Mouse (Mus musculus): ENCODE data around the gene Krtap19-3. TPM values are rescaled to one million over a fixed set of nuclear protein-coding genes. Genes with fewer than 3 reads are reported as not detected.

Krtap19-3 gene
- not detected in 2 replicates for polyA plus RNA-seq (2014; fragmentation: Nextera tagmentation; extraction: Ambion mirVana)

- Histone ChIP-seq H3K4me2 (no peak within 1 kb of the TSS), H3K9me3 (ENCODE audit: low read depth, low read length) (no peaks in the 10 kb centered on the region), H3K9ac (no peak within 1 kb of the TSS), H3K4me3 (ENCODE audit: low read depth, low read length) (no peak within 1 kb of the TSS), H3K27ac (ENCODE audit: low read depth) (no peak within 1 kb of the TSS), H3K4me1 (ENCODE audit: insufficient read depth) (no peaks in the 10 kb centered on the region), H3K36me3 (ENCODE audit: insufficient read depth) (no peaks in the 10 kb centered on the region), H3K27me3 (ENCODE audit: insufficient read depth, low read length) (no peaks in the 10 kb centered on the region)
- 80% methylated on average over 2 of the region's 2 CpGs for WGBS
- DNase-seq (no peak), ATAC-seq (ENCODE audit: insufficient read depth) (no peak)
- no peak for TF ChIP-seq CTCF (IDR thresholded peaks at IDR 0.05; ENCODE audit: low read depth)
These were observed at the start of gene Krtap19-3 for GRCm38 (mm10) chr16:88877938-88878337. Krtap19-3 (minus strand) TSS chr16:88878038.

- Histone ChIP-seq H3K9ac (no peak within 1 kb of the TSS), H3K27me3 (ENCODE audit: insufficient read depth, low read length) (no peaks in the 10 kb centered on the region), H3K4me2 (no peak within 1 kb of the TSS), H3K9me3 (ENCODE audit: low read depth, low read length) (no peaks in the 10 kb centered on the region), H3K4me3 (ENCODE audit: low read depth, low read length) (no peak within 1 kb of the TSS), H3K4me1 (ENCODE audit: insufficient read depth) (no peaks in the 10 kb centered on the region), H3K36me3 (ENCODE audit: insufficient read depth) (no peaks in the 10 kb centered on the region), H3K27ac (ENCODE audit: low read depth) (no peak within 1 kb of the TSS)
- ATAC-seq (ENCODE audit: insufficient read depth) (no peak), DNase-seq (no peak)
- WGBS = 89% methylated on average over 6 of the region's 6 CpGs
- TF ChIP-seq CTCF (IDR thresholded peaks at IDR 0.05; ENCODE audit: low read depth) = no peak
These were observed 18.5 kb upstream of the Krtap19-3 start, which contains the start of gene Krtap19-5 for GRCm38 (mm10) chr16:88896357-88896756. Krtap19-5 (minus strand) TSS chr16:88896457.

GRCm38 (mm10) chr16:88886870-88887269, 9.0 kb upstream of the Krtap19-3 start:
- Histone ChIP-seq H3K4me3 (ENCODE audit: low read depth, low read length) (no peak overlapping the region), H3K27ac (ENCODE audit: low read depth) (no peak overlapping the region), H3K36me3 (ENCODE audit: insufficient read depth) (no peaks in the 10 kb centered on the region), H3K4me1 (ENCODE audit: insufficient read depth) (no peaks in the 10 kb centered on the region), H3K9ac (no peak overlapping the region), H3K4me2 (no peak overlapping the region), H3K27me3 (ENCODE audit: insufficient read depth, low read length) (no peaks in the 10 kb centered on the region), H3K9me3 (ENCODE audit: low read depth, low read length) (no peaks in the 10 kb centered on the region)
- no peak for ATAC-seq (ENCODE audit: insufficient read depth)
- no peak for DNase-seq
- no peak for TF ChIP-seq CTCF (IDR thresholded peaks at IDR 0.05; ENCODE audit: low read depth)
- WGBS = 76% methylated on average over 6 of the region's 6 CpGs

GRCm38 (mm10) chr16:88884989-88885388, 7.2 kb upstream of the Krtap19-3 start, which contains the start of gene Krtap19-4:
Krtap19-4 (minus strand) TSS chr16:88885089.
- TF ChIP-seq CTCF (IDR thresholded peaks at IDR 0.05; ENCODE audit: low read depth) = no peak
- Histone ChIP-seq H3K4me1 (ENCODE audit: insufficient read depth) (no peaks in the 10 kb centered on the region), H3K27ac (ENCODE audit: low read depth) (no peak within 1 kb of the TSS), H3K9ac (no peak within 1 kb of the TSS), H3K4me3 (ENCODE audit: low read depth, low read length) (no peak within 1 kb of the TSS), H3K36me3 (ENCODE audit: insufficient read depth) (no peaks in the 10 kb centered on the region), H3K4me2 (no peak within 1 kb of the TSS), H3K27me3 (ENCODE audit: insufficient read depth, low read length) (no peaks in the 10 kb centered on the region), H3K9me3 (ENCODE audit: low read depth, low read length) (no peaks in the 10 kb centered on the region)
- ATAC-seq (ENCODE audit: insufficient read depth) (no peak), DNase-seq (no peak)
- 89% methylated on average over 5 of the region's 5 CpGs for WGBS

GRCm38 (mm10) chr16:88874169-88874568, 3.7 kb downstream of the Krtap19-3 start, which contains the start of gene Krtap19-2:
Krtap19-2 (minus strand) TSS chr16:88874269.
- no peak for TF ChIP-seq CTCF (IDR thresholded peaks at IDR 0.05; ENCODE audit: low read depth)
- WGBS = 86% methylated on average over 3 of the region's 3 CpGs

GRCm38 (mm10) chr16:88869311-88869710, 8.5 kb downstream of the Krtap19-3 start, which contains the start of gene Krtap19-1:
Krtap19-1 (minus strand) TSS chr16:88869411.
- H3K4me2 ChIP-seq = no peak within 1 kb of the TSS
- H3K9ac ChIP-seq = no peak within 1 kb of the TSS
- H3K27ac ChIP-seq (ENCODE audit: low read depth) = no peak within 1 kb of the TSS
- H3K9me3 ChIP-seq (ENCODE audit: low read depth, low read length) = no peaks in the 10 kb centered on the region
- no peak within 1 kb of the TSS for H3K4me3 ChIP-seq (ENCODE audit: low read depth, low read length)
- H3K36me3 ChIP-seq (ENCODE audit: insufficient read depth) = no peaks in the 10 kb centered on the region
- no peak for TF ChIP-seq CTCF (IDR thresholded peaks at IDR 0.05; ENCODE audit: low read depth)
- DNase-seq (no peak), ATAC-seq (ENCODE audit: insufficient read depth) (no peak)
- no peaks in the 10 kb centered on the region for H3K4me1 ChIP-seq (ENCODE audit: insufficient read depth)
- WGBS = 70% methylated on average over 6 of the region's 6 CpGs
- H3K27me3 ChIP-seq (ENCODE audit: insufficient read depth, low read length) = no peaks in the 10 kb centered on the region

More at GRCm38 (mm10) chr16:88874169-88874568, 3.7 kb downstream of the Krtap19-3 start, which contains the start of gene Krtap19-2:
- H3K36me3 ChIP-seq (ENCODE audit: insufficient read depth) = no peaks in the 10 kb centered on the region
- H3K9me3 ChIP-seq (ENCODE audit: low read depth, low read length) = no peaks in the 10 kb centered on the region
- no peak within 1 kb of the TSS for H3K4me3 ChIP-seq (ENCODE audit: low read depth, low read length)
- no peak within 1 kb of the TSS for H3K9ac ChIP-seq
- H3K4me2 ChIP-seq = no peak within 1 kb of the TSS
- ATAC-seq (ENCODE audit: insufficient read depth) (no peak), DNase-seq (no peak)
- no peaks in the 10 kb centered on the region for H3K27me3 ChIP-seq (ENCODE audit: insufficient read depth, low read length)
- H3K27ac ChIP-seq (ENCODE audit: low read depth) = no peak within 1 kb of the TSS
- no peaks in the 10 kb centered on the region for H3K4me1 ChIP-seq (ENCODE audit: insufficient read depth)

- no peak overlapping the region for H3K4me3 ChIP-seq (ENCODE audit: low read depth, low read length)
- H3K4me1 ChIP-seq (ENCODE audit: insufficient read depth) = no peaks in the 10 kb centered on the region
- no peak overlapping the region for H3K9ac ChIP-seq
- ATAC-seq (ENCODE audit: insufficient read depth) (no peak), DNase-seq (no peak)
- H3K36me3 ChIP-seq (ENCODE audit: insufficient read depth) = no peaks in the 10 kb centered on the region
- no peak for TF ChIP-seq CTCF (IDR thresholded peaks at IDR 0.05; ENCODE audit: low read depth)
- no peaks in the 10 kb centered on the region for H3K27me3 ChIP-seq (ENCODE audit: insufficient read depth, low read length)
- no peak overlapping the region for H3K27ac ChIP-seq (ENCODE audit: low read depth)
- no peak overlapping the region for H3K4me2 ChIP-seq
- WGBS = 84% methylated on average over 4 of the region's 4 CpGs
- H3K9me3 ChIP-seq (ENCODE audit: low read depth, low read length) = no peaks in the 10 kb centered on the region
These were observed 12.9 kb downstream of the Krtap19-3 start for GRCm38 (mm10) chr16:88864887-88865407.
